Mouse (Mus musculus): Measurements from ENCODE around the gene Cfb.

GRCm38 (mm10) chr17:34898160-34898586 lies 35.9 kb upstream of the Cfb start, which contains the start of the genes C2 and Ehmt2:
- TF ChIP-seq POLR2A (IDR thresholded peaks at IDR 0.05; ENCODE audit: extremely low read depth, insufficient read depth, low read length) (peak; percentile 67; the same call in 1 of the 2 replicates), CTCF (IDR thresholded peaks at IDR 0.05; ENCODE audit: low read depth, low read length) (no peak)
